Mouse (Mus musculus): Measurements from ENCODE around the gene Pkmyt1. TPM values are rescaled to one million over a fixed set of nuclear protein-coding genes. Genes with fewer than 3 reads are reported as not detected.

Gene Pkmyt1
- under 1 TPM; 0.52 to 0.64 TPM for total RNA-seq (2021)
- long read RNA-seq, experiment 1, partial matches to known transcripts: 0 of 1 reads
- long read RNA-seq, experiment 1, other reads (novel, unspliced or antisense): 0 of 1 reads
- long read RNA-seq, experiment 2, partial matches to known transcripts: 0 of 1 reads
- long read RNA-seq, experiment 2, other reads (novel, unspliced or antisense): 0 of 1 reads

- intact Hi-C loops (cut with DNase I): no loop called here
Observed at GRCm38 (mm10) chr17:23725999-23726757, at the start of gene Pkmyt1. Gene Pkmyt1, plus strand, starts transcription at chr17:23726336.

GRCm38 (mm10) chr17:23676473-23677031, 49.6 kb upstream of the Pkmyt1 start:
- intact Hi-C loops (cut with DNase I): no loop called here
- DNase-seq: peak in 1 of 2 experiments; percentile 44

More at GRCm38 (mm10) chr17:23725999-23726757, at the start of gene Pkmyt1:
- peak; percentile 93 to 95 for DNase-seq

DNA sequence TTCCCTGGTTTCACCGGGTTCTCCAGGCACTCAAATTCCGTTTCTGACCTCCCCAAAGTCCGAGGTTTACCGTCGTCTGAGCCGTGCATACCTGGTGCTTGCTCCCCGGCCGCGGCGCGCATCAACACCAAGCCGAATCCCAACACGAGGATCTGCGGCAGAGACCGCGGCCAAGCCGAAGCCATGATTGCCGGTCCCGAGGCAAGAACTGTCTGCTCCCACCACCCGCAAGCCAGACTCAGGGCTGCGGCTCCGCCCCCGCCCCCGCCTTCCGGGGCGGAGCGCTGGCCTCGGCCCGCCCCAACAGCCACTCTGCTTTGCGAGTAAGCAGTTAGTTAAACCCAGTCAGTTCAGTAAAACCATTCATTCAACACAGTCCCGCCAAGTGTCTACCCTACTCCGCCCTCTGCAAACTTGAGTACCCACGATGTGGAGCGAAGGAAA, 48.9 kb upstream of the Pkmyt1 start, which contains the start of gene Tnfrsf12a:
Gene Tnfrsf12a (minus strand): TSS at position 233 of the 444 bp plus-strand sequence.
- peak; percentile 80 for DNase-seq
- intact Hi-C loops (cut with DNase I): no loop called here

DNA sequence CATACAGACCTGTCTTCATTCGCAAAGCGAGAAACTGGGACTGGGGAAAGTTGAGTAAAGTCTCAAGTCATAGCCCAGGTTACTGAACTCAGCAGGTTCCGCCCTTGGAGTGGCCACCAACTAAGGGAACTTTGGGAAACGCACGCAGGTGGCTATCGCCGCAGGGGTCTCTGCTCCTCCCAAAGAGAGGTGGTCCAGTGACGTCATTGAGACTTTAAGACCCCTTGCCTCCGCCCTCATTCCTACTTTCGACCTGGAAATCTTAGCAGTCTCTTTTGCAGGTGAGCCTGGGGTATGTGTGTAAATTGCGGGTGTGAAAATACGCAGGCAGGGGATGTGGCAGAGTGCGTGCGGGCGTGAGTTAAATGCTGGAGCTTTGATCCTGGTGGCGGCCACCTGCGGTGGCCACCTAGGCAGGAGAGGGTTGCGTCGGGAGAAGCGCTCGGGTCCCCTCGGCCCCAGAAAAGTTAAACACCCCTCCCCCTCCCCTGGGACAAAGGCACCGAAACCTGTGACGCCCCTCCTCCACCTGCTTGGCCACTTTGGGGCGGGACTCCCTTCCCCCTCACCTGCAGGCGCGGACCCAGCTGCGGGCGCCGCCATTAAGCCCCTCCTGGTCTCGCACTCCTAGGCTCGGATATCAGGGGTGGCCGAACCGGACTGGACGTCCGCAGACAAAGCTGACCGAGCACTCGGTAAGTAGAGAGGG, 46.9 kb upstream of the Pkmyt1 start, which contains the start of gene Cldn6:
Gene Cldn6 (plus strand): TSS at position 123 of the 709 bp plus-strand sequence.
- no peak for DNase-seq
- intact Hi-C loops (cut with DNase I): no loop called here

DNA sequence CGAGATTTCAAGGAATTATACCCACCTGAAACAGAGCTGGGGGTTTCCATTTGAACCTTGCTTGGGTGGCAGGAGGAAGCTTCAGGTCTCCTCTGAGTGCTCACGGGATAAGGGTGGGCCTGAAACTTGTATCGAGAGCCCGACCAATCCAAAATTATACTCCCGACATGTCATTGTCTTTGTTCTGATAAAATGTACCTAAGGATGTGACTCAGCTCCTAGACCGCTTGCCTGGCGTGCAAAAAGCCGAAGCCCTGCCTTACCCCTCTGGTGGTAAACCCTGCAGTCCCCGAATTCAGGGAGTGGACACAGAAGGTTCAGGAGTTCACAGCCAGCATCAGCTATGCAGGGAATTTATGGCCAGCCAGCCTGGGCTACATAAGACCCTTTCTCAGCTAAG, 45.8 kb upstream of the Pkmyt1 start:
- no peak for DNase-seq
- intact Hi-C loops (cut with DNase I): no loop called here

GRCm38 (mm10) chr17:23681086-23681485, 45.0 kb upstream of the Pkmyt1 start:
- no peak for DNase-seq
- intact Hi-C loops (cut with DNase I): no loop called here

GRCm38 (mm10) chr17:23682092-23682491, 44.0 kb upstream of the Pkmyt1 start:
- DNase-seq: no peak

DNA sequence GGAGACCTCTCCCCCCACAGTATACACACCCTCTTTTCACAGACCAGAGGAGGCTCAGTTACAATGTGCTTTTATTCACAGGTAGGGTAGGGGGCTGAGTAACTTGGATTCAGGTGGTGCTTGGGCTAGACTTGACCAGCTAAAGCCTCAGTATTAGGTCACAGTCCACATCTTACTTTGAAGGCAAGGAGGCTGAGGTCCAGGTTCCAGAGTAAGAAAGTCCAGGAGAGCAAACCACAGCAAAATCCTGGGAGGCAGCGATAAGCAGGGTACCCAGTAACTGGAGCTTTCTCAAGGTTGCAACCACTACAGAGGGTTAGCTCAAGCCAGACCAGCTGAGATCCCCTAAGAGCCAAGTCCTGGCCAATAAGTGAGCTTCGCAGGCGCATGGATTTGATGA, 43.6 kb upstream of the Pkmyt1 start:
- no peak for DNase-seq
- intact Hi-C loops (cut with DNase I): no loop called here

More at GRCm38 (mm10) chr17:23682092-23682491, 44.0 kb upstream of the Pkmyt1 start:
- intact Hi-C loops (cut with DNase I): no loop called here

- DNase-seq: no peak
- intact Hi-C loops (cut with DNase I): no loop called here
Observed at GRCm38 (mm10) chr17:23683226-23683625, 42.9 kb upstream of the Pkmyt1 start.

- DNase-seq: no peak
- intact Hi-C loops (cut with DNase I): no loop called here
Observed at GRCm38 (mm10) chr17:23683856-23684672, 42.1 kb upstream of the Pkmyt1 start, which contains the start of gene Cldn9. Gene Cldn9, minus strand, starts transcription at chr17:23684026.

DNA sequence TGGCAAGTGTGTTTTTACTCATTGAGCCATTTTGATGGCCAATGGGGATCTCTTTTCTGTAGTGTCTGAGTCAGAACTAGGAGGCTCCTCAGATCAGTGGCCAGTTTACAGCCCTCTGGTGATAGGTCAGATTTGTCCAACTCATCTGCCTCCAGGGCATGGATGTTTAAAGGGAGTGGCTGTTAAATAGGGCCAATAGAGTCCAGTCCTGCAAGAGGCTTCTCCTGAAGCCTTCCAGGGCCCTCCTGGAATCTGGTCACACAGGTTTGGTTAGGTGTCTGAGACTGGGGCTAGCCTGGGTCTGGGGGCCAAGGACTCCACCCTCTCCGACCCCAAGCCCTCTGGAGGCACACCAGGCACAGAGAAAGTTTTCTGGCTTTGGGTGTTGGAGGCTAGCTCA, 31.6 kb upstream of the Pkmyt1 start:
- intact Hi-C loops (cut with DNase I): no loop called here
- DNase-seq: no peak

DNA sequence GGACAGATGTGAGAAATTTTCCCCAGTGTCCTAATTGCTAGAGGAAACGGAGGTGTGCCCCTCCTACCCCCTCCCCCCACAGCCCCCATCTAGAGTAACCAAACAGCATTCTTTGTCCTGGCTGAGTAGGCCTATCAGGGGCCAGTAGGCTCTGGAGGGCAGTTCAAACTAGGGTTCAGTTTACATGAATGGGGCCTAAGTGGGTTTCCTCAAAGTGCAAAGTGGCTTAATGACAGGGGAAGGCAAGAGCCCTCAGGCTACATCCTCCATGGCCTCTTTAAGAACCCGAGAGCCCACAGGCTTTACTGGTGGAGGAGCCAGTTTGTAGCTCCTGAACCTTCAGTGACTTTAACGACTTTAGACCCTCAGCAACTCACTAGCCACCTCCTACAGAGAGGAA, 30.3 kb upstream of the Pkmyt1 start:
- intact Hi-C loops (cut with DNase I): no loop called here
- DNase-seq: no peak

DNA sequence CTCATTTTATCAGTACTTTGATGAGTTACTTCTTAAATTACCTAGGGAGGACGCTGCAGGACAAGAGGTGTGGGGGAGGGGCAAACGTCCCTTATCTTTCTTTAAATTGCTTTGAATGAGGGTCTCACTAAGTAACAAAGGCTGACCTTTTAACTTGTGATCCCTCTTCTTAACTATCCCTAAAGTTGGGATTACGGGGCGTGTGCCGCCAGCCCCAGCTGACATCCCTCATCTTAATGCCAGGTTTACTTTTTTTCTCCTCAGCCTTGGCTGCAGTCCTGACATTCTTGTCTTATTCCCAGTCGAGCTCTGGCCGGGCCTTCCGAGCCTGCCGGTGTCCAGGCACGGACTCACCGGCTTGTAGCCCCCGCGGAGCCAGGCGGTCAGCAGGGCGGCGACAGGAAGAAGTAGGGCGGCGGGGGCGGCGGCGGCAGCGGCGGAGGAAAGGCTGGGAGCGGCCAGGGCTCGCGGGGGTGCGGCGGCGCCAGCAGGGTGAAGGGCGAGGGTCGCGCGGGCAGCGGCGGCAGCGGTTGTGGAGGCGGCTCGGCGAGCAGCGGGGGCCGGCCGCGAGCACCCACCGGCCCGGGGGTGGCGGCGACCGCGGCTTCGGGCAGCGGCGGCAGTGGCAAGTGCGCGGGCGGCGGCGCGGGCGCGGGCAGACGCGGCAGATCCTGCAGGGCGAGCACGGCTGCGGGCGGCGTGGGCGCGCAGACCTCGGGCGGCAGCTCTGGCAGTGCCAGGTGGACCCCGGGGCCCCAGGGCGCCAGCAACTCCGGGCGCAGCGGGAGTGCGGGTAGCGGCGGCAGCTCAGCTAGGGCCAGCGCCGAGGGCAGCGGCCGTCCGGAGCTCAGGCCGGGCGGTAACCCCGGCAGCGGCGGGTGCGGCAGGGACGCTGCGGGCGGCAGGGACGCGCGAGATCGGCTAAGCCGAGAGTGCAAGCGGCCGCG, 26.7 kb upstream of the Pkmyt1 start:
- DNase-seq: peak in 1 of 2 experiments; percentile 40
- intact Hi-C loops (cut with DNase I): no loop called here

DNA sequence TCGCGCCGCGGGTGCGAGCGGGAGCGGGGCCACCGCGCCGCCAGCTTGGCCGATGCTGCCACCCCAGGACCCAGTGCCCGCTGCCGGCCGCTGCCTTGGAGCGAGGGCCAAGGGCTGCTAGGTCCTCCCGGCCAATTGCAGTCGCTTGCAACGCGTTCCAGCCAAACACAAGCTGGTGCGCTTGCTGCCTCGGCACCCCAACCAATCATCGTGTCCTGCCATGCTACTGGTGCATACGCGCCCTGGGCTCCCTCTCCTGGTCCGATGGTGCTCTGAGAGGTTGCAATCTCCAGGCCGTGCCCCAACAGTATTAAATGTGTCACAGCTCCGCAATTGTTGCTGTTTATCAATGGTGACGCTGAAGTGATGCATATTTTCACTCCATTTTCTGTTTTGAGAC, 26.1 kb upstream of the Pkmyt1 start:
- intact Hi-C loops (cut with DNase I): no loop called here
- DNase-seq: peak; percentile 79 to 89

DNA sequence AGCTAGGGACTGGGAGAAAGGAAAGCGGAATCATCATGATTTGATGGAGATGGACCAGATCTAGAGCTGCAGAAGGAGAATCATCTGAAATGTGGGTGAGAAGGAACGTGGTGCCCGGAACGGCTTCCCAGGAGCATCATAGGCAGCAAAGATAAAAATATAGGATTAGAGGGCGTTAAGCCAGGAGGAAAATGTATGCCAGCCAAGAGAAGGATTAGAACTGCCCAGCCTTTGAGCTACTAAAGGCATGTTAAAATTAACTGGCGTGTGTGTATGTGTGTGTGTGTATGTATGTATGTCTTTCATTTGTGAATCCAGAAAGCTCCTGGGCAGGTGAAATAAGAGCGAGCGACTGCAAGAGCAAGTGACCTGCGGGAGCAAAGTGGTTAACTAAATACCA, 22.8 kb upstream of the Pkmyt1 start:
- no peak for DNase-seq
- intact Hi-C loops (cut with DNase I): no loop called here

DNA sequence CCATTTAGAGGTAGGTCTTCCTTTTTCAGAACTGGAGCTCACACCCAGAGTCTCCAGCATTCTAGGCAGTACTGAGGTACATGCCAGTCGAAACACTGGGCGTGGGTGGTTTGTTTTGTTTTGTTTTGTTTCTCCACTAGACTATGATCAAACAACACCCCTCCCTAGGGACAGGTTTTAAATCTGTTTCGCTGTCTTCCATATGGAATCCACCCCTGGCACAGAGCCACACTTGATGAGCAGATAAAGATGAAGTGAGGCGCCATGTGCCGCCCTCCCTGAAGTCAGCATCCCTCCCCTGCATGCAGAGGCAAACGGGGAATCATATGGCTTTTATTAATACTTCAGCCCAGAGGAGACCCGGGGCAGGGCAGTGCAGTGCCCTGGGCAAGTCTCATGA, 21.4 kb upstream of the Pkmyt1 start:
- intact Hi-C loops (cut with DNase I): loop anchor here (5.0 kb wide), 1 partner anchor 132 kb away; no protein-coding TSS in a partner anchor
- DNase-seq: no peak

DNA sequence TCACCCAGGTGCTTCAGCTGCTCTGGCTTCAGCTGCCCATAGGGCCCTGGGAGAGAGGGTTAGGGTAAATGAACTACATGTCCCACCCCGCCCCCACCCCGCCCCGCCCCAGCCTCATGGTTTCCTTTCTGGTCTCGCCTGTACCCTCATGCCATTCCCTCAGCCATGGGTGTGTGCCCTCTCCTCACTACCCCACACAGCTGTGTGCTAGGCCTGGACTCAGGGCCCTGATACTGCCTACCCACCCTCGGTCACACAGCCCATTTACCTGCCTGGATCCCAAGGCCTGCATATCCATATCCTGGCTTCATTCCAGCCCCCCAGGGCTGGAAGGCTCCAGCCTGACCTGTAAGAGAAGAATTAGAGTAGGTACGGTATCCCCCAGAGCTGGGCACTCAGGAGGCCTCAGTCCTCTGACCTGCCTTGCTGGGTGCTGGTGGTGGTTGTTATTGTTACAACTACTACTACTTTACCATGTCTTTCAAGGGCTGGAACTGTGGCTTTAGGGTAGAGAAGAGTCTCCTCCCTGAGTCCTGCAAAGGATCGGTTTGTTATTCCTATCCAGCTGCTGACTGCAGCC, 20.5 kb upstream of the Pkmyt1 start:
- DNase-seq: no peak
- intact Hi-C loops (cut with DNase I): loop anchor here (2.0 to 5.0 kb wide), 2 partner anchors 45 to 133 kb away; partner anchors contain the start of gene Bicdl2

DNA sequence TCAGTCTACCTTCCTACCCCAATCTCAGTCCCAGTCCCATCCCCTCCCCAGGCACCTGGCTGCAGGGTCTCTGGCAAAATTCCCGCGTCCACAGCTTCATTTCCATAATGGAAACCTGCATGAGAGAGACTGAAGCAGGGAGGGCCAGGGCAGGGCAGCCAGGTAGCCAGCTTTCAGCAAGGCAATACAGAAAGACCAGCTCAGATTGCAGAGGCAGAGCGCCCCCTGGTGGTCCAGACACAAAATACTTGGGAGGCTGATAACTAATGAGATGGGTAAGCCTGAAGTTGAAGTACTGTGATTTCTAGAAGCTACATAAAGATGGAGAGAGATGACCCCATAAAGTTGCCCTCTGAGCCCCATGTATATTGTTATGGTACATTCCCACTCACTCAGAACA, 19.9 kb upstream of the Pkmyt1 start:
- intact Hi-C loops (cut with DNase I): loop anchor here (2.0 to 5.0 kb wide), 2 partner anchors 45 to 134 kb away; partner anchors contain the start of gene Bicdl2
- peak; percentile 55 to 62 for DNase-seq

Data from gastrocnemius, postnatal 36 days (tissue).